Comparison of ENCODE assay signal across 15 mouse cellular contexts in genomic region chr15:95951497-95951896, GRCm38 (mm10).
A peak's percentile ranks its signal among the peaks of the same experiment; 100 is the strongest.
DNase-seq lines count a peak whose midpoint lies in the region; ATAC-seq lines count a peak whose summit lies in the region.
"Had no signal": no experiment of that assay in that cellular context is flagged by ENCODE, and none has a peak within 500 bp of the region (broad histone marks: within the 10 kb centered on the region; RNA-seq: fewer than 3 reads in every experiment).

No protein-coding gene starts in this region.

- H3K9me3 ChIP-seq in heart, embryonic 11.5 days (replicated peaks; ENCODE audit: control insufficient read depth, low read length) = no peaks in the 10 kb centered on the region
- no peaks in the 10 kb centered on the region for H3K9me3 ChIP-seq in neural tube, embryonic 15.5 days (replicated peaks)
- H3K9me3 ChIP-seq in heart, embryonic 15.5 days (replicated peaks) = no peaks in the 10 kb centered on the region
- no peaks in the 10 kb centered on the region for H3K9me3 ChIP-seq in stomach, embryonic 16.5 days (replicated peaks; ENCODE audit: control insufficient read depth, low read length)
- H3K9me3 ChIP-seq: lung, embryonic 15.5 days; stomach, embryonic 15.5 days had no signal

- peak overlapping the region; percentile 16; the same call in 1 of the 2 replicates for H3K9ac ChIP-seq in heart, embryonic 11.5 days (ENCODE audit: low read depth, low read length)
- H3K9ac ChIP-seq in neural tube, embryonic 15.5 days (replicated peaks) = no peak overlapping the region
- H3K9ac ChIP-seq in heart, embryonic 15.5 days = no peak overlapping the region
- no peak overlapping the region for H3K9ac ChIP-seq in stomach, embryonic 16.5 days (ENCODE audit: low read length)
- H3K9ac ChIP-seq: lung, embryonic 15.5 days; stomach, embryonic 15.5 days had no signal

- H3K27ac ChIP-seq in heart, embryonic 11.5 days (ENCODE audit: low read depth, low read length) = peak overlapping the region; percentile 46
- 0 out of 2 replicates have a peak overlapping the region, but pooled peaks have one; percentile 15 for H3K27ac ChIP-seq in neural tube, embryonic 15.5 days (replicated peaks)
- peak overlapping the region; percentile 51 for H3K27ac ChIP-seq in heart, embryonic 15.5 days
- 0 out of 2 replicates have a peak overlapping the region, but pooled peaks have one; percentile 30 for H3K27ac ChIP-seq in stomach, embryonic 16.5 days (ENCODE audit: low read length)
- H3K27ac ChIP-seq: lung, embryonic 15.5 days; stomach, embryonic 15.5 days had no signal

- WGBS in heart, embryonic 11.5 days (ENCODE audit: insufficient replicate concordance) = 56% methylated on average over 5 of the region's 5 CpGs
- WGBS in neural tube, embryonic 15.5 days = 75% methylated on average over 5 of the region's 5 CpGs
- 38% methylated on average over 5 of the region's 5 CpGs for WGBS in heart, embryonic 15.5 days
- WGBS in stomach, embryonic 16.5 days = 48% methylated on average over 5 of the region's 5 CpGs

- H3K4me1 ChIP-seq in heart, embryonic 11.5 days (ENCODE audit: control insufficient read depth, insufficient read depth, low read length) = peaks cover 16% of the 10 kb centered on the region
- peaks cover 3% of the 10 kb centered on the region; the same call in 1 of the 2 replicates for H3K4me1 ChIP-seq in neural tube, embryonic 15.5 days
- peaks cover 17% of the 10 kb centered on the region for H3K4me1 ChIP-seq in heart, embryonic 15.5 days (replicated peaks)
- H3K4me1 ChIP-seq in stomach, embryonic 16.5 days (ENCODE audit: control insufficient read depth, insufficient read depth, low read length) = peaks cover 7% of the 10 kb centered on the region; the same call in 1 of the 2 replicates
- H3K4me1 ChIP-seq: lung, embryonic 15.5 days; stomach, embryonic 15.5 days had no signal

- no peak overlapping the region for H3K4me3 ChIP-seq in heart, embryonic 11.5 days (ENCODE audit: low read depth, low read length)
- H3K4me3 ChIP-seq in neural tube, embryonic 15.5 days (replicated peaks) = no peak overlapping the region
- H3K4me3 ChIP-seq in heart, embryonic 15.5 days = no peak overlapping the region
- H3K4me3 ChIP-seq in stomach, embryonic 16.5 days (replicated peaks; ENCODE audit: low read length) = no peak overlapping the region
- H3K4me3 ChIP-seq: lung, embryonic 15.5 days; stomach, embryonic 15.5 days had no signal

- H3K27me3 ChIP-seq in heart, embryonic 11.5 days (ENCODE audit: control insufficient read depth, insufficient read depth, low read length) = no peaks in the 10 kb centered on the region
- no peaks in the 10 kb centered on the region for H3K27me3 ChIP-seq in neural tube, embryonic 15.5 days (replicated peaks)
- no peaks in the 10 kb centered on the region for H3K27me3 ChIP-seq in heart, embryonic 15.5 days
- H3K27me3 ChIP-seq in stomach, embryonic 16.5 days (ENCODE audit: control insufficient read depth, insufficient read depth, low read length) = no peaks in the 10 kb centered on the region
- H3K27me3 ChIP-seq: CH12.LX; lung, embryonic 15.5 days; stomach, embryonic 15.5 days had no signal

- DNase-seq in heart, postnatal 4 days = no peak
- no peak for DNase-seq in neural tube, embryonic 10.5 days (ENCODE audit: extremely low spot score, low spot score)
- DNase-seq in frontal cortex, postnatal 36 days (ENCODE audit: low spot score in 2 of 2) = no peak
- DNase-seq: cerebellum, postnatal 14 days; kidney, adult 18-20 months; layer of hippocampus, adult 9-11 months; right cerebral cortex, postnatal 14 days had no signal

- peaks cover 20% of the 10 kb centered on the region for H3K36me3 ChIP-seq in heart, embryonic 11.5 days (ENCODE audit: control insufficient read depth, insufficient read depth, low read length)
- peaks cover 25% of the 10 kb centered on the region for H3K36me3 ChIP-seq in neural tube, embryonic 15.5 days
- H3K36me3 ChIP-seq in heart, embryonic 15.5 days = peaks cover 22% of the 10 kb centered on the region
- peaks cover 3% of the 10 kb centered on the region; the same call in 1 of the 2 replicates for H3K36me3 ChIP-seq in stomach, embryonic 16.5 days (ENCODE audit: control insufficient read depth, insufficient read depth, low read length)

- no peak overlapping the region for H3K4me2 ChIP-seq in heart, embryonic 11.5 days
- H3K4me2 ChIP-seq in neural tube, embryonic 15.5 days = no peak overlapping the region
- no peak overlapping the region for H3K4me2 ChIP-seq in heart, embryonic 15.5 days
- no peak overlapping the region for H3K4me2 ChIP-seq in stomach, embryonic 16.5 days (ENCODE audit: low read depth, low read length)
- H3K4me2 ChIP-seq: lung, embryonic 15.5 days; stomach, embryonic 15.5 days had no signal

- no peak for ATAC-seq in heart, embryonic 11.5 days (replicated peaks; ENCODE audit: insufficient number of reproducible peaks, low FRiP score, low TSS enrichment)
- no peak for ATAC-seq in neural tube, embryonic 15.5 days (ENCODE audit: low FRiP score)
- no peak for ATAC-seq in heart, embryonic 15.5 days (replicated peaks; ENCODE audit: insufficient number of reproducible peaks, insufficient read depth, low FRiP score, low read depth)
- no peak for ATAC-seq in stomach, embryonic 16.5 days (ENCODE audit: insufficient read depth, low FRiP score)
- ATAC-seq: forebrain, embryonic 16.5 days had no signal
